Mouse (Mus musculus): ENCODE data around the gene Ptprk.

The Ptprk gene

DNA sequence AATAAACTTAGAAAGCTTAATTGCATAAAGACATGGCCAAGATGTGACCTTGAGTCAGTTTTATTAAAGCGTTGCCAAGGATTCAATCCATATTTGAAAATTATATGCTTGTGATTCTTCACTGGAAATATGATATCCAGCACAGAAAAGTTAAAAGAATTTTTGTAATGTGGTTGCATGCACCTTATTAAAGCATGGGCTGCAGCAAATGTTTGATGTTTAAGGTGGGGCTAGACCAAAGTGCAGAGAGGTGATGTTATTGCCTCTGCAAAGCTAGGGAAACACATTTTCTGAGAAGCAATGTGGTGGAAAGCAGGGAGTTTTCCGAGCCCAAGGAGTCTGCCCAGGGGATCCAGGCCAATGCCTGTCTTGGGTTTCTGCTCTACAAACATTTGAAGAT, 334.4 kb downstream of the Ptprk start:
- DNase-seq (ENCODE audit: inconsistent ontology term): no peak

GRCm38 (mm10) chr10:28414823-28415222, 340.2 kb downstream of the Ptprk start:
- DNase-seq (ENCODE audit: inconsistent ontology term): no peak

- no peak for DNase-seq (ENCODE audit: inconsistent ontology term)
Measured at GRCm38 (mm10) chr10:28422622-28423021, 348.0 kb downstream of the Ptprk start.

- no peak for DNase-seq (ENCODE audit: inconsistent ontology term)
Measured at GRCm38 (mm10) chr10:28425371-28425770, 350.8 kb downstream of the Ptprk start.

- DNase-seq (ENCODE audit: inconsistent ontology term): no peak
Measured at GRCm38 (mm10) chr10:28436084-28436483, 361.5 kb downstream of the Ptprk start.

DNA sequence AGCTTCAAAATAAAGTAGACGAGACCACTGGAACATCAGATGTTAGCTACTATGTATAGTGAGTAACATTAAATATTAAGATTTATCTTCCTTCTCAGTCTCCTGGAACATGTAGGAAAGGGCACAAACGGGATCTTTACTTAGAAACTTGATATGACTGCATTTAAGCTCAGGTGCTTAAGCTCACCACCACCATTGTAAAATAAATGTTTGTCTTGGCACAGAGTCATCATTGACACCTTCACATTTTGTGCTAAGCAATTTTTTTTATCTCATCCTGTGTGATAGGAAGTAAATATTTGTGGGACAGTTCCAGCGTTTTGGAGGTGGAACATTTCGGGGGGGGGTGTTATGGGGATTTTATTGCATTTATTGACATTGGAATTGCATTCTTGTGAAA, 375.2 kb downstream of the Ptprk start:
- no peak for DNase-seq (ENCODE audit: inconsistent ontology term)

DNA sequence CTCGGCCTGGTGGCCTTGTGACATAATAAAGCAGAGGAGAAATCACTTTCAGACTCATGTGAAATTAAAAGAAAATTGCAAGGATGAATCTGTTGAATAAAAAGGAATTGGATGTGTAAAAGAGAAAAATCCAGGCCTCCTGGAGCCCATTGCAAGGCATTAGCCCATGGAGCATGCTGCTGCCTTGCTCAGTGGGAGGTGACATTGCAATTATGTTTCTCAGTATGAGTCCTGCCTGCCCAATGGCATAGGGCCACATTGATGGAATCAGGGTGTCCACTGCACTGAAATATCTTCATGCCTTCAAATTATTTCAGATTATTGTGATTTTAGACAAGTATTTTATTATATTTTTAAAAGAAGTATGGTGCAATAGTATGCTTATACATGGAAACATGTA, 376.0 kb downstream of the Ptprk start:
- no peak for DNase-seq (ENCODE audit: inconsistent ontology term)

- peak; percentile 22 for DNase-seq (ENCODE audit: inconsistent ontology term)
Measured at GRCm38 (mm10) chr10:28458027-28458426, 383.4 kb downstream of the Ptprk start.

GRCm38 (mm10) chr10:28459963-28460362, 385.3 kb downstream of the Ptprk start:
- no peak for DNase-seq (ENCODE audit: inconsistent ontology term)

- no peak for DNase-seq (ENCODE audit: inconsistent ontology term)
Measured at GRCm38 (mm10) chr10:28463706-28464105, 389.1 kb downstream of the Ptprk start.

DNA sequence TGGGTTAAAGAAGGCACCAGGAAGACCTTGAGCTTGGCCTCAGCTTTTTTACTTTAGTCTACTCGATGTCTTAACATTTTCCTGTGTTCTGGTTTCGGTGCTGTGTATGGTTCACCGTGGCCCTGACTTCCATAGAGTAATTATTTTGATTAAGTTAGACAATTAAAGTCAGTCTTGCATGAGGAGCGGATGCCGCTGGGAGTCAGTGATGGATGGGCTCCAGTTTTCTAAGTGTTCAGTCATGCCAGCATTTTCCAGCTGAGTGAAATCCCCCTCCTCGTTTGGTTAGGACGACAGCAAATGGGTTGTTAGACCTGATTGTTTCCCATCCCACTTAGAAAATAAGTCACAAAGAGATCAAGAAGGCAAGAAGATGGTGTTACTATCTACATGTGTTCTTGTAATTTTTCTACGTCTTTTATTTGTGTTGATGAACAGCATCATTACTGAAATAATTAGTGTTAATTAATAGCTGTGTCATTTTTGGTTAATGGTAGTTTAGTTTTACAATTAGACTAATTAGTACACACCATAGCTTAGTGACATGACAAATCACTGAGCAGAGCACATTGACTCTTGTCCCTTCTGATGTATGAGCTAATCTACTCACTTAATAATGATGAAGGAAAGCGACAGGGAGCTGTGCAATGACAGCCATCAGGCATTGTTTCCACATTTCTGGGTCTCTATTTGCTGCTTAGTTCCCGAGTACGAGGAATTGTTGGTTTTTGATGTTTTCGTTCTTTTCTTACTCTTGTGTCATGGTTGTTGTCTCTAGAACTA, 390.3 kb downstream of the Ptprk start:
- peak; percentile 87 for DNase-seq (ENCODE audit: inconsistent ontology term)

- DNase-seq (ENCODE audit: inconsistent ontology term): peak; percentile 13
Measured at GRCm38 (mm10) chr10:28485574-28485973, 411.0 kb downstream of the Ptprk start.

DNA sequence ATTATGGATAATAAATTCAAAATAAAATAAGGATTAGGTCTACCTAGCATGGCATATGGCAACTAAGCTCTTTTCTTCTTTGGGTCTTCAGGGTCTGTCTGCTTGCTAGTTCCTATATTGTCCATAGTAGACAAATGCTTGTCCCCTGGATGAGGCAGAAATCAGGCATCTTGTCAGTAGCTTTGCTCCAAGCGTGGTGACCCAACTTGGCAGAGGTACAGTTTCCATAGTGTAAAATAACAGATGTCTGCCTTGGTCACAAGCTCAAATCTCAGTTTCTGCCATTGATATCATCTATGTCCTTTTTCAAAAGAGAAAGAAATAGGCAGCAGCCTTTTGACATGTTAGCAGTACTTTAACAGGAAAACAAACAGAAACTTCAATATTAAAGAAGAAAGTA, 416.4 kb downstream of the Ptprk start:
- DNase-seq (ENCODE audit: inconsistent ontology term): no peak

GRCm38 (mm10) chr10:28492206-28492605, 417.6 kb downstream of the Ptprk start:
- DNase-seq (ENCODE audit: inconsistent ontology term): no peak

DNA sequence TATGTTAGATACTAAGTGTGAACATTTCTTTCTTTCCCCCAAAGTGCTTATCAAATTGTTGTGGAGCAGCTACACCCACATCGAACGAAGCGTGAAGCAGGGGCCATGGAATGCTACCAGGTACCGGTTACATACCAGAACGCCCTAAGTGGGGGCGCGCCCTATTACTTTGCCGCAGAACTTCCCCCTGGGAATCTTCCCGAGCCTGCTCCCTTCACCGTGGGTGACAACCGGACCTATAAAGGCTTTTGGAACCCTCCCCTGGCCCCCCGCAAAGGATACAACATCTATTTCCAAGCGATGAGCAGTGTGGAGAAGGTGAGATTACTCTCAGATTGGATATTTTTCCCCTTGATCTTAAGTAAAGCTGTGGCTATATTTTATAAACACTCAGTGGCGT, 418.2 kb downstream of the Ptprk start:
- no peak for DNase-seq (ENCODE audit: inconsistent ontology term)

DNA sequence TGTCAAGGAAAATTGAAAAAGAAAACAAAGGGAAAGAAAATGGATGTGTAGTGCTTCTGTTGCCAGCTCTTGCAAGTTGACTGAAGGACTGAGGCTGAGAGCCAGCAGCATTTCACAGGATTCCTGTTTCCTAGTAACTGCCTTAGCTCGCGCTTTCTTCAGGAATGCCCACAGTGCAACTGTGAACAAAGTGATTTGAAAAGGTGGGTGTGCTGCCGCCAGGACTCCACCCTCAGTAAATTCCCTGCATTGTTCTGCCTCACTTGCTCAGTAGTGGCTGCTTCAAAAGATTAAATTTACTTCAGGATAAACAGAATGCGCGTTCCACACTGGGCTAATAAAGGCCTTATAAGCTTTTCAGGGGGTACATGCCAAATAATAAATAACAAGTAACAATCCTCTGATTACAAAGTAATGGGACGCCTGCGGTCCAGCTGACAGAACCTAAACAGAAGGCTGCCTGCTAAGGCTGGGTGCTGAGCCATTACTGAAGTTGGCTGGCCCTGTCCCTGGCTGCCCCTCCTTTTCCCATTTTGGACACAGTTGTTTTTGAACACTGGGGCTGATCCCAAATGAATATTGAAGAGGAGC, 418.7 kb downstream of the Ptprk start:
- peak; percentile 84 for DNase-seq (ENCODE audit: inconsistent ontology term)

- DNase-seq (ENCODE audit: inconsistent ontology term): peak; percentile 32
Measured at GRCm38 (mm10) chr10:28497791-28498190, 423.2 kb downstream of the Ptprk start.

DNA sequence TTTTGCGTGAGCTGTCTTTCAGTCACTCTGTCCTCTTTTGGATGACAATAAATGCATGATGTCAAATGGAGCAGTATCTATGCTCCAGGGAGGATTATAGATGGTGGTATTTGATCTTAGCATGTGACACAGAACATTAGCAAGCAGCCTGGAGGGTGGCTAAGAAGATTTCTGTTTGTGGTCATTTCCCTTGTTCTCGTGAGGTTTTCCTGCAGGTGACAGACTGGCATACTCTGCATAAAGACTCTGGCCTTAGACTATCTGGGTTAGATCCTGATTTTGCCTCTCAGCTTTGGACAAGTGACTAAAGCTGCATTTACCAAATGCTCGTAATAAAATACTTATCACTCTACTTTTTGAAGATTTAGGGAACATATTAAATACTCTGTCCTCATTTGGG, 423.9 kb downstream of the Ptprk start:
- no peak for DNase-seq (ENCODE audit: inconsistent ontology term)

- no peak for DNase-seq (ENCODE audit: inconsistent ontology term)
Measured at GRCm38 (mm10) chr10:28513601-28514000, 439.0 kb downstream of the Ptprk start.

GRCm38 (mm10) chr10:28516147-28516546, 441.5 kb downstream of the Ptprk start:
- no peak for DNase-seq (ENCODE audit: inconsistent ontology term)

GRCm38 (mm10) chr10:28518297-28518696, 443.7 kb downstream of the Ptprk start:
- no peak for DNase-seq (ENCODE audit: inconsistent ontology term)

DNA sequence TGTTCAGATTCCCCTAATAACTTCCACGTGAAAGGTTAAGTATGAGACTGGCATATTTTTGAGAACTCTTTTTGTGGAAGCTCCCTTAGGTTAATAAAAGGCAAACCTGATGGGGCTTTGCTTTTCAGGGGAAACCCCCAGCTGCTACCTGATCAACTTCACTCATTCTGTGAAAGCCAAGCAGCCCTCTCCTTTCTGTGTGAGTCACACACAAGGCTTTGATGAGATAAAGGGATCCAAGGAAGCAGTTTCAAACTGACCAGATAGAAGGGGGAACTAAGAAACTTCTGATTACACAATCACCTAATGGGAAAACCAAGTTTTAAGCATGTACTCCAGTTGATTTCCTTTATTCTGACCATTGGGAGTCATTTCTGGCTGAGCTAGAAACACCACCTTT, 445.2 kb downstream of the Ptprk start:
- DNase-seq (ENCODE audit: inconsistent ontology term): no peak

DNA sequence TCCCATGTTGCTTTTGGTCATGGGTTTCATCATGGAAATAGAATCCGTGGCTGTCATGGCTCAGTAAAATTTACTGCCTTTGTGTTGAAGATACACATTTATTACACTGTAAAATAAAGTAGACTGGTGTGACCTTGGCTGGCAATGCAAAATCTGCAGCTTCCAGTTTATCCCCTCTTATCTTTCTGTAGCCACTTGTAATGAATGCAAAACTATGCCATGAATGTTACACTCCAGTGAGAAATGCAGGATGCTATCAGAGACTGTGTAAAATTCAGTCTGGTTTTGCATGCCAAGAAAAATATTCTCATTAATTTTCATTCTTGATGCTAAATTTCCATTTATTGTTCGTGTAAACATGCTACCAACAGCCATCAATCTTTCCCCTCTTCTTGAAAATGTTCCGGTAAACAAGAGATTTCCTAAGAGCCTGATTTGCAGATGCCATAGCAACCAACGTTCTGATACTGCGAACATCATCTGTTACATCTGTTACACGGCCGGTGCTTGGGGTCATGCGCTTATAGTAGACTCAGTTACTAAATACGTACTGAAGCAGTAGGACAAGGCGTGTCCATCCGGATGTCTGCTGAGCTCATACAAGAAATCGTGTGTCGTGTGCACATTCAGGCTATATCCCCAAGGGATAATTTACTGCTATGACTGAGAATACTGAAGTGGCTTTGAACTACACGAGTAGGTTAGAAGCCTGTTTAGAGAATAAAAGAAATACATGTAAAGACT, 449.5 kb downstream of the Ptprk start:
- DNase-seq (ENCODE audit: inconsistent ontology term): peak; percentile 25

Measured in Muller cell, postnatal 12 days (primary cell).